Mouse (Mus musculus) testis, adult 2 months (tissue): ENCODE measurements around the gene Isg20l2.

ENCODE experiments used
- CTCF ChIP-seq: fragments of 200-500 bp; IDR thresholded peaks from 2 replicates; pipeline ENCODE4 v1.5.1; 2012; ENCODE audit warnings: low read depth, mild to moderate bottlenecking, inconsistent platforms, low read length, moderate library complexity; ENCODE audit not compliant: control insufficient read depth, insufficient read depth, insufficient replicate concordance
- POLR2A ChIP-seq: fragments of 200-500 bp; IDR thresholded peaks from 2 replicates; pipeline ENCODE4 v1.6.1; 2012; ENCODE audit warnings: low read depth, mild to moderate bottlenecking, inconsistent platforms, low read length, moderate library complexity; ENCODE audit not compliant: control insufficient read depth

- TF ChIP-seq CTCF (no peak), POLR2A (no peak; the same call in 1 of the 2 replicates)
These were observed 23.5 kb upstream of the Isg20l2 start for GRCm38 (mm10) chr3:87906601-87906980.
